Mouse (Mus musculus) lung, embryonic 14.5 days (tissue): ENCODE measurements around the gene Ybx2. TPM values are rescaled to one million over a fixed set of nuclear protein-coding genes. Genes with fewer than 3 reads are reported as not detected.
"Not testable (repeated sequence)": the region's sequence is repeated elsewhere in the genome, so short reads cannot be mapped to it uniquely, and the experiment has no call there.

Experiments used
- ATAC-seq: fragments of 200-750 bp; cut with Nextera tagmentation; 2 replicates; pipeline ENCODE4 v1.8.0; 2017; ENCODE audit warnings: mild to moderate bottlenecking, moderate TSS enrichment, moderate library complexity; ENCODE audit not compliant: insufficient read depth
- DNase-seq: peaks from one replicate; pipeline ENCODE4 v3.0.0-alpha.2; 2015
- H3K27ac ChIP-seq: fragments of 300-500 bp; sonication (generic); 2 replicates; pipeline ENCODE4 v1.5.1; 2014; ENCODE audit warnings: low read depth, mild to moderate bottlenecking, moderate library complexity
- H3K27me3 ChIP-seq: fragments of 300-500 bp; sonication (generic); 2 replicates; pipeline ENCODE4 v1.6.1; 2014; ENCODE audit warnings: low read length, control low read depth; ENCODE audit not compliant: insufficient read depth
- H3K36me3 ChIP-seq: fragments of 300-500 bp; sonication (generic); 2 replicates; pipeline ENCODE4 v1.6.1; 2014; ENCODE audit warnings: control low read depth; ENCODE audit not compliant: insufficient read depth
- H3K4me1 ChIP-seq: fragments of 300-500 bp; sonication (generic); 2 replicates; pipeline ENCODE4 v1.6.1; 2014; ENCODE audit warnings: antibody characterized with exemption, control low read depth; ENCODE audit not compliant: insufficient read depth
- H3K4me2 ChIP-seq: fragments of 300-500 bp; sonication (generic); 2 replicates; pipeline ENCODE4 v1.6.1; 2014; ENCODE audit warnings: mild to moderate bottlenecking
- H3K4me3 ChIP-seq: fragments of 300-500 bp; sonication (generic); 2 replicates; pipeline ENCODE4 v1.5.1; 2014; ENCODE audit warnings: low read depth, low read length
- H3K9ac ChIP-seq: fragments of 300-500 bp; sonication (generic); 2 replicates; pipeline ENCODE4 v1.6.1; 2014
- H3K9me3 ChIP-seq: fragments of 300-500 bp; sonication (generic); 2 replicates; pipeline ENCODE4 v1.6.1; 2016; ENCODE audit warnings: low read depth, low read length, control low read depth
- CTCF ChIP-seq: IDR thresholded peaks from 2 replicates; pipeline ENCODE4 v1.5.1; 2016; ENCODE audit warnings: antibody characterized with exemption, low read depth
- WGBS: fragments of 180-500 bp; shearing (Covaris S2); extraction: QIAGEN DNeasy Blood & Tissue Kit; methylation state at CpG from one replicate; pipeline ENCODE4 v1.1.7; 2014; 5-methylcytosine and 5-hydroxymethylcytosine counted together
- polyA plus RNA-seq: library from polyadenylated mRNA; unstranded; fragments of >200 nt; fragmentation: Nextera tagmentation; extraction: Ambion mirVana; gene quantifications from 2 replicates; pipeline ENCODE4 v1.2.1, GENCODE M21; 2014

The Ybx2 gene
- polyA plus RNA-seq, 1 experiment from 2014 or later, result 4.7 TPM

DNA sequence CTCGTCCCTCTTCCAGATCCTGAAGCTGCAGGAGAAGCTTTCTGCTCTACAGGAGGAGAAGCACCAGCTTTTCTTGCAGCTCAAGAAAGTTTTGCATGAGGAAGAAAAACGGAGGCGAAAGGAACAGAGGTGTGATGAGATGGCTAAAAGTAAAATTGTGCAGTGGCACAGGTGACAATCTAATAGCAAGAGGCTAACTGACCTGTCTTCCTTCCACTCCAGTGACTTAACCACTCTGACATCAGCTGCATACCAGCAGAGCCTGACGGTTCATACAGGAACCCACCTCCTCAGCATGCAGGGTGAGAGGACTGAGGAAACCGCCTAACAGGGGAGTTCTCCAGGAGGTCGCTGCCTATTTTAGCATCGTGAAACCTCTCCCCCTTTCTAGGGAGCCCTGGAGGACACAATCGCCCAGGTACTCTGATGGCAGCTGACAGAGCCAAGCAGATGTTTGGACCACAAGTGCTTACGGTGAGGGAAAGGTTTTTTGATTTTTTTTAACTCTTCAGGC is 20.6 kb upstream of the Ybx2 start:
- Histone ChIP-seq H3K4me3 (peak overlapping the region; percentile 91), H3K9me3 (no peaks in the 10 kb centered on the region), H3K27ac (no peak overlapping the region; the same call in 1 of the 2 replicates), H3K4me2 (peak overlapping the region; percentile 97), H3K27me3 (no peaks in the 10 kb centered on the region), H3K4me1 (peaks cover 7% of the 10 kb centered on the region; the same call in 1 of the 2 replicates), H3K36me3 (peaks cover 84% of the 10 kb centered on the region), H3K9ac (peak overlapping the region; percentile 83)
- ATAC-seq (no peak), DNase-seq (no peak)
- TF ChIP-seq CTCF, result no peak
- WGBS, result 26% methylated on average over 9 of the region's 9 CpGs

DNA sequence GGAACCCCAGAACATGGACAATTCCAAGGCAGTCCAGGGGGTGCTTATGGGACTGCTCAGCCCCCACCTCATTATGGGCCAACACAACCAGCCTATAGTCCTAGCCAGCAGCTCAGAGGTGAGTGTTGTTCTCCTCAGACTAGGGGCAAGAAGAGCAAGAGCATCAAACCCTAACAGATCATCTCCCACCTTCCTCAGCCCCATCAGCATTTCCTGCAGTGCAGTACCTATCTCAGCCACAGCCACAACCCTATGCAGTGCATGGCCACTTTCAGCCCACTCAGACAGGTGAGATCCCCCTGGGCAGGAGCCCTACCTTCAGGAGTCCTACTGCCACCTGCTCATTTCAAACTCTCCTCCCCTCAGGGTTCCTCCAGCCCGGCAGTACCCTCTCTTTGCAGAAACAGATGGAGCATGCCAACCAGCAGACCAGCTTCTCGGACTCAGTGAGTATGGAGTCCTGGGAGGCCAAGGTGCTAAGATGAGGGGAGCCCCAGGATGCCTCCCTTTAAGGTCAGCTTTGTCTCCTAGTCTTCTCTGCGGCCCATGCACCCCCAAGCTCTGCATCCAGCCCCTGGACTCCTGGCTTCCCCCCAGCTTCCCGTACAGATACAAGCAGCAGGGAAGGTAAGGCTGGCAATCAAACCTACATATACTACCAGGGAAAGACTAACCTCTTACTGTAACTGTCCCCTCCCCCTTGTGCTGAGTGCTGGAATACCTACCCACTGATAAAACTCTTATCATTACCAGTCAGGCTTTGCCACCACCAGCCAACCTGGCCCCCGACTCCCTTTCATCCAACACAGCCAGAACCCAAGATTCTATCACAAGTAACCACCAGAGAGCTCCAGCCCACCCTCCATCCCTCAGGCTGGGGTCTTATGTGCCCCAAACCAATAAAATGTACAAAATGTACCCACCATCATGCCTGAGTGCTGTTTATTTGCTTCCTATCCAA is 19.6 kb upstream of the Ybx2 start:
- H3K27ac ChIP-seq, result no peak overlapping the region; the same call in 1 of the 2 replicates
- no peak for DNase-seq
- no peaks in the 10 kb centered on the region for H3K9me3 ChIP-seq
- H3K4me1 ChIP-seq, result peaks cover 7% of the 10 kb centered on the region; the same call in 1 of the 2 replicates
- 52% methylated on average over 5 of the region's 5 CpGs for WGBS
- peak overlapping the region; percentile 97 for H3K4me2 ChIP-seq
- no peak for ATAC-seq
- H3K9ac ChIP-seq, result no peak overlapping the region
- TF ChIP-seq CTCF, result peak; percentile 31; the same call in 1 of the 2 replicates
- peak overlapping the region; percentile 91 for H3K4me3 ChIP-seq
- H3K27me3 ChIP-seq, result no peaks in the 10 kb centered on the region
- peaks cover 74% of the 10 kb centered on the region for H3K36me3 ChIP-seq

DNA sequence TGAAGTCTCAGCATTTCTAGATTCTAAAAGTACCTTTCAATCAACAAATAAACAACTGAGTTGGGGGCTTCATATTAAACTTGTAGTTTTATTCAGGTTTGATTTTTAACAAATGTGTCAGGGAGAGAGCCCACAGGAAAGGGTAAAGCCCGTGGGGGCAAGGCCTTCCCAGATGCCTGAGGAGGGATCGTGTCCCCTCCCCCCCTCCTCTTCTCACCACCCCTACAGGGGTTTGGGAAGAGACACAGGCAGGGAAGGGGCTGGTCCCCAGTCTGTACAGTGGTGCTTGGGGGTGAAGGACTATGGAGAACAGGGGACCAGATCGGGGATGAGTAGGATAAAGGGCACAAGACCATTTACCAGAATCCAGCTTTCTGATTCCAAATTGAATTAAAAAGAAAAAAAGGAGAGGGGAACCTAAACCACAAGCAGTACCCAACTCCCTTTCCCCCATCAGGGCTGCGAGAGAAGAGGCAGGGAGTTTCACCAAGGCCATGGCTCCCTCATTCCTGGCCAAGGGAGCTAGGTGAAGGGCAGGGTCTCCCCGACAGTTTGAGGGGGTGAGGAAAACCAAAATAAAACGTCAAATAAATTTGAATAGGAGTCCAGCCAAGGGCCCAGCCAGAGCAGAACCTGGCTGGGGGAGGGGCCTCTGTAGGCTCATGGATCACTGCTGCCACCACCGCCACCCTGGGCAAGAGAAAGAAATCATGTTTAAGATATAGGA is 18.8 kb upstream of the Ybx2 start:
- WGBS, result 51% methylated on average over 7 of the region's 7 CpGs
- H3K36me3 ChIP-seq, result peaks cover 65% of the 10 kb centered on the region

DNA sequence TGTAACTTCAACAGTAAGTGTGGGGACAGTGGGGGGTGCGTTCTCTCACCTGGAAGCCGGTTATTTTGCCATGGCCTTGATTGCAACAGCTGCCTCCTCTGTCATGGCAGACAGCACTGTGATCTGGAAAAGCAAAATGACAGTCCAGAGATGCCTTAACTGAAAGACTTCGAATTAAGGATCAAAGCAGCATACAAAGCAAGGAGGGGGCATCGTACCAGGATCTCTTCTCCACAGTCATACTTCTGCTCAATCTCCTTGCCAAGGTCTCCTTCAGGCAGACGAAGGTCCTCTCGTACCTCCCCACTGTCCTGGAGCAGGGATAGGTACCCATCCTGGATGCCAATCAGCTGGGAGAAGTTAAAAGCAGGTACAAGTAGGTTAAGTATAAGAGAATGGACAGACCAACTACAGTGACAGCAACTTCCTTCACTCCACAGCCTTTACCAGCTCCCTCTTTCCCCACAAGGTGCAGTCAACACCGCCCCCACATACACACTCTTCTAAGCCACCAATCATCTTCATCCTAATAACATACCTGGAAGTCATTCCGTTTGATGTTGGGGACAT is 18.1 kb upstream of the Ybx2 start:
- no peaks in the 10 kb centered on the region for H3K9me3 ChIP-seq
- no peaks in the 10 kb centered on the region for H3K27me3 ChIP-seq
- H3K4me2 ChIP-seq, result no peak overlapping the region
- no peak for DNase-seq
- no peak for ATAC-seq
- peaks cover 59% of the 10 kb centered on the region for H3K36me3 ChIP-seq
- WGBS, result 84% methylated on average over 8 of the region's 8 CpGs
- no peak for TF ChIP-seq CTCF
- H3K4me1 ChIP-seq, result peaks cover 7% of the 10 kb centered on the region; the same call in 1 of the 2 replicates
- H3K9ac ChIP-seq, result no peak overlapping the region
- no peak overlapping the region for H3K4me3 ChIP-seq
- H3K27ac ChIP-seq, result no peak overlapping the region

More for the DNA sequence above, 18.8 kb upstream of the Ybx2 start:
- ATAC-seq, H3K9ac ChIP-seq, DNase-seq, H3K27me3 ChIP-seq, H3K4me3 ChIP-seq, H3K4me1 ChIP-seq, H3K9me3 ChIP-seq, H3K27ac ChIP-seq: not testable (repeated sequence)
- peak overlapping the region; percentile 97; the same call in 1 of the 2 replicates for H3K4me2 ChIP-seq

DNA sequence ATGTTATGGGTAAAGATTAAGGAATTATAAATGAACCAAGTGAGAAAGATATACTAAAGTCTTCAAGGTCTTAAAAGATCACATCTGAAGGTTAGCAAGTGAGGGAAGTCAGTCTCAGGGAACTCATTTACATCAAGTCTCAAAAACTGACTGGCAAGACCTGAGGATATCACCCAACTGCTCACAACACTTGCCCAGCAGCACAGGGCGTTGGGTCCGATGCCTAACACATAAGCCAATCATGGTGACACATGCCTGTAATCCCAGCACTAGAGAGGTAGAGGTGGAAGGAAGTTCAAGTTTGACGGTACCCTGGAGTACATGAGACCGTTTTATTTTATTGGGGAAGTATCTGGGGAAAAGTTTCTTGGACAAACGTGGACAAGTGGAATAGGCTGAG is 17.5 kb upstream of the Ybx2 start:
- DNase-seq (no peak), ATAC-seq (no peak)
- H3K27ac ChIP-seq, result no peak overlapping the region
- H3K27me3 ChIP-seq, result no peaks in the 10 kb centered on the region
- H3K4me3 ChIP-seq, result no peak overlapping the region
- TF ChIP-seq CTCF, result no peak
- no peak overlapping the region for H3K4me2 ChIP-seq
- H3K4me1 ChIP-seq, result peaks cover 7% of the 10 kb centered on the region; the same call in 1 of the 2 replicates
- H3K9ac ChIP-seq, result no peak overlapping the region
- peaks cover 54% of the 10 kb centered on the region for H3K36me3 ChIP-seq
- H3K9me3 ChIP-seq, result no peaks in the 10 kb centered on the region
- WGBS, result 81% methylated on average over 5 of the region's 5 CpGs

DNA sequence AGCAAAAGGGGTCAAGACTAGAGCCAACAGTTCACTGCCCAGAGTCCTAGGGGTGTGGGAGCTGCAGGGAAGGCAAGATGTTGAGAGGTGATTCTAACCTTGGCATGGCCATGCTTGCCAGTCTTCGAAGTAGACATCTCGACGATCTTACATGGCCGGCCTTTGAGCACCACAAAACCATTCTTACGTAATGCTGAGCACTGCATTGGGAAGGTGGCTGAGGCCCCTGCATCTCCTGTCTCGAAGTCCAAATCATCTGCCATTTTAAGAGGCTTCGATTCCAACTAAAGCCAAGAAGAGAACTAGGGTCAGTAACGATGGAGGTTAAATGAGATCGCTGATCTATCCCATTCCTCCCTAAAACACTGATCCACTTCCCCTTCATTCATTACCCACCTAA is 16.5 kb upstream of the Ybx2 start:
- Histone ChIP-seq H3K4me1 (peaks cover 7% of the 10 kb centered on the region; the same call in 1 of the 2 replicates), H3K36me3 (peaks cover 49% of the 10 kb centered on the region), H3K9ac (peak overlapping the region; percentile 98), H3K9me3 (no peaks in the 10 kb centered on the region), H3K4me2 (peak overlapping the region; percentile 67), H3K27me3 (no peaks in the 10 kb centered on the region), H3K4me3 (peak overlapping the region; percentile 97), H3K27ac (peak overlapping the region; percentile 97)
- DNase-seq, result no peak
- ATAC-seq, result no peak
- 78% methylated on average over 9 of the region's 9 CpGs for whole genome bisulfite sequencing
- TF ChIP-seq CTCF, result no peak
